Mouse (Mus musculus): ENCODE data around the gene Nufip2. TPM values are rescaled to one million over a fixed set of nuclear protein-coding genes. Genes with fewer than 3 reads are reported as not detected.
"Not testable (repeated sequence)": the region's sequence is repeated elsewhere in the genome, so short reads cannot be mapped to it uniquely, and the experiment has no call there.

The Nufip2 gene
- polyA plus RNA-seq, 1 experiment from 2014 or later = 4.0 TPM

DNA sequence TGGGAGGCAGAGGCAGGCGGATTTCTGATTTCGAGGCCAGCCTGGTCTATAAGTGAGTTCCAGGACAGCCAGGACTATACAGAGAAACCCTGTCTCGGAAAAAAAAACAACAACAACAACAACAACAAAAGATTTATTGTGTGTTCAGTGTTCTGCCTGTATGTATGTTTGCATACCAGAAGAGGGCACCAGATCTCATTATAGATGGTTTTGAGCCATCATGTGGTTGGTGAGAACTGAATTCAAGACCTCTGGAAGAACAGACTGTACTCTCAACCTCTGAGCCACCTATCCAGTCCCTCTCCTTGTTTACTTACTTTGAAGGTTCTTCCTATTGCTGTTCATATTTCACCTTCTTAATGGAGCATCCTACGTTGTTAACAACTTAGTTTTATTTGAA is 35.4 kb downstream of the Nufip2 start:
- 90% methylated on average over 4 of the region's 4 CpGs for WGBS
- H3K4me3 ChIP-seq (replicated peaks) = no peak overlapping the region
- no peak overlapping the region for H3K4me2 ChIP-seq
- peaks cover 5% of the 10 kb centered on the region; the same call in 1 of the 2 replicates for H3K36me3 ChIP-seq
- no peak overlapping the region for H3K9ac ChIP-seq
- no peaks in the 10 kb centered on the region for H3K4me1 ChIP-seq
- ATAC-seq (replicated peaks; ENCODE audit: low FRiP score) = no peak
- no peak overlapping the region for H3K27ac ChIP-seq
- no peaks in the 10 kb centered on the region for H3K27me3 ChIP-seq
- no peaks in the 10 kb centered on the region for H3K9me3 ChIP-seq (replicated peaks)

DNA sequence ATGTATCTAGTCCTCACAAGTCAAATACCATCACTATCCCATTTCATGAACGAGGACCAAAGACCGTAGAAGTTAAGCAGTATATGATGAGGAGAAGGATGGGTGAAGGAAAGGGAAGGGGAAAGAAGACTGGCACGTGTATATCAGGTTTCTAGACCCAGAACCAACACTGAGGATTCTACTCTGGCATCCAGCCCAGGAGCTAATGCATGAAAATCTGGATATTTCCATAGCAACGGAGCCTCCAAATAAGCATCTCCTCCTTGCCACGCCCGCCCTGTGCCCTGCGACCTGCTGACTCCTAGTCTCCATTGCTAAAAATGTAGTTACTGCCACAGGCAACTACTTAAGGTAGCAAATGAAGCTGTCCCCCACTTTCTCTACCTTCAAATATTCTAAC is 38.8 kb downstream of the Nufip2 start:
- Histone ChIP-seq H3K4me3 (replicated peaks) (no peak overlapping the region), H3K4me2 (no peak overlapping the region), H3K4me1 (no peaks in the 10 kb centered on the region), H3K27ac (no peak overlapping the region), H3K27me3 (no peaks in the 10 kb centered on the region), H3K9ac (no peak overlapping the region), H3K9me3 (replicated peaks) (no peaks in the 10 kb centered on the region), H3K36me3 (no peaks in the 10 kb centered on the region)
- WGBS = 82% methylated on average over 7 of the region's 7 CpGs
- ATAC-seq (replicated peaks; ENCODE audit: low FRiP score) = no peak

DNA sequence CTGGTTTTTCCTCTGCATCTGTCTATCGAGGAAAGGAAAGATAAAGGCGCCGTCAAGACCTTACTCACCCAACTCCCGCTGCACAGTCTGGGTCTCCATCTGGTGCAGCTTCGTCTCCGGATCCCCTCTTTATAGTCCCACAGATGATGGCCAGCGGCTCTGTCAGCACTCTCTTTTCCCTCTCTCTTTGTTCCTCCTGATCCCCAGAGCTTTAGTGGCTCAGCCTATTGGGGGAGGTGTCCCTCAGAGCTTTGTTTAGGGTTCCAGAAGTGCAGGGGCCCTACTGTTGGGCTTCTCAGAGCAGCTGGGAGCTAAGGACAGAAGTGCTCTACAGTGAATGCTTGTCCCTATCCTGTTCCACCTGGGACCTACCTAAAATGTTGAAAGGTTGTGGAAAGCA is 39.2 kb downstream of the Nufip2 start, which contains the start of gene Cryba1:
Gene Cryba1 (minus strand): TSS at position 101 of the 400 bp plus-strand sequence.
- Histone ChIP-seq H3K4me2 (no peak within 1 kb of the TSS), H3K27ac (no peak within 1 kb of the TSS), H3K9me3 (replicated peaks) (no peaks in the 10 kb centered on the region), H3K27me3 (no peaks in the 10 kb centered on the region), H3K9ac (no peak within 1 kb of the TSS), H3K4me1 (no peaks in the 10 kb centered on the region), H3K4me3 (replicated peaks) (no peak within 1 kb of the TSS), H3K36me3 (no peaks in the 10 kb centered on the region)
- WGBS = 51% methylated on average over 7 of the region's 7 CpGs
- no peak for ATAC-seq (replicated peaks; ENCODE audit: low FRiP score)

DNA sequence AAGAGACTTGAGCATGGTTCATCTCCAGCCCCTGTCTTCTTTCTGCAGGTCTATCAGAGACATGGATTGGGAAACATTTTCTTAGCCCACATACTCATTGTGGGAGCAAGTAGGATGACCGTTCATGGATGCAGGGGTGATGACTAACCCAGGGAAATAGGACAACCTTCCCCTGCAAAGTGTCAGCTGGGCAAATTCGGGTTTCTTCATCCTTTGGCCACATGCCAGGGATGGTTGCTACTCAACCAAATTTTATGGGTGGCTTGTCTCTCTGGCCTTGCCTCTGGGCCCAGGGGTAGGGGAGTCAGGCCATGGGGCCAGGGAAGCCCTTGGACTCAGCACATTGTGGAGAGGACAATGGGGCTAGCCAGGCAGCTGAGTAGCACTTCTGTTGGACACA is 42.6 kb downstream of the Nufip2 start:
- Histone ChIP-seq H3K9ac (no peak overlapping the region), H3K36me3 (no peaks in the 10 kb centered on the region), H3K4me3 (replicated peaks) (no peak overlapping the region), H3K9me3 (replicated peaks) (no peaks in the 10 kb centered on the region), H3K4me1 (no peaks in the 10 kb centered on the region), H3K27me3 (no peaks in the 10 kb centered on the region; the same call in 1 of the 2 replicates), H3K4me2 (no peak overlapping the region), H3K27ac (no peak overlapping the region)
- WGBS = 66% methylated on average over 2 of the region's 2 CpGs
- no peak for ATAC-seq (replicated peaks; ENCODE audit: low FRiP score)

DNA sequence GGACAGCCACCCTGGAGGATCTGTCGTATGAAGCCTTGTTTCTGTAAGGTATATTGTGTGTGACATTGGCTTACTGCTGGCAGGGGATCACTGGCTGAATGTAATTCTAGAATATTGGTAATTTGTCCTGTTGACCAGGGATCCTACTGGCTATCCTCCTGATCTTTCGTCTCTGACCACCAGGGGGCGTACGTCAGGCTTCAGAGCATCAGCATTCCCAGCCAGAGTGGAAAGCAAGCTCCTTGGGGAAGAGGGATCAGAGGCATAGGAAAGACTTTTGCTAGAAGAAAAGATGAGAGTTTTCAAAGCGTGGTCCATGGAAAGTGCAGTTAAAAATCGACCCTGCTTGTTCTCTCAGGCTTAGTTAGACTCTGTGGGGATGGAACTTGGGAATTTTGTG is 51.3 kb downstream of the Nufip2 start:
- Histone ChIP-seq H3K27me3 (no peaks in the 10 kb centered on the region), H3K36me3 (no peaks in the 10 kb centered on the region), H3K9ac (no peak overlapping the region), H3K4me3 (replicated peaks) (no peak overlapping the region), H3K9me3 (replicated peaks) (no peaks in the 10 kb centered on the region), H3K27ac (no peak overlapping the region), H3K4me1 (no peaks in the 10 kb centered on the region), H3K4me2 (no peak overlapping the region)
- WGBS = under 1% methylated on average over 6 of the region's 6 CpGs
- no peak for ATAC-seq (replicated peaks; ENCODE audit: low FRiP score)

DNA sequence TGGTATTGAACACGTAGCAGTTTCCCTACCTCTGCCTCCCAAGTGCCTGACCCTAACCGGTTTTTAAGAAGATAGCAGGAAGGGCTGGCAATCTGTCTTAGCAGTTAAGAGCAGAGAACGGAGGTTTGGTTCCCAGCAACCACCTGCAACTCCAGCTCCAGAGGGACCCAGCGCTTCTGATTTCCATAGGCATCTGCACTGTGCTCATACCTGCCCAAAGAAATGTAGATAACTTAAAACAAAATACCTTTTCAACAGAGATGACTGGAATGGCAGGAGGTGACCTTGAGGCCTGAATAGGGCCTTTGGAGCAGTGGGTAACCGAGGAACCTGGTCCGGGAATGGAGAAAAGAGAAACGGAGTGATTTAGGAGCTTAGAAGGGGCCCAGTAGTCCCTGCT is 52.6 kb downstream of the Nufip2 start:
- Histone ChIP-seq H3K4me1 (no peaks in the 10 kb centered on the region), H3K27me3 (no peaks in the 10 kb centered on the region), H3K27ac (no peak overlapping the region), H3K36me3 (no peaks in the 10 kb centered on the region), H3K9me3 (replicated peaks) (no peaks in the 10 kb centered on the region), H3K9ac (no peak overlapping the region), H3K4me3 (replicated peaks) (no peak overlapping the region), H3K4me2 (no peak overlapping the region)
- ATAC-seq (replicated peaks; ENCODE audit: low FRiP score) = no peak
- WGBS = 51% methylated on average over 7 of the region's 7 CpGs

DNA sequence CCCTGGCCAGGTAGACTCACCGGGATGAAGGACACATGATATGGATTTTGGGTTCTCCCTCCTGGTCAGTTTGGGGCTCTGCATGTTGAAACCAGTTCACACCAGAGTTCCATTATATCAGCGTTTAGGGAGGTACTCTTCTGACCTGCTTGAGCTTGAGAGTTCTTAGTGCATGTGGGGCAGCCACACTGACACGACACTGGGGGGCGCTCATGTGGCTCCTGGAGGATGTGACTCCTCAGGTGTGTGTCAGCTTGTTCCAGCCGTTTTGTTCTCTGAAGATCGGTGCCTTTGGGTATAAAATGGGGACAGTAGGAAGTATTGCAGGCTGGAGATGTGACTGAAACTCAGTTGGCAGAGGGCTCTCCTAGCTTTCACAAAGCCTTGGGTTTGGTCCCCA is 58.0 kb downstream of the Nufip2 start:
- no peaks in the 10 kb centered on the region for H3K36me3 ChIP-seq
- H3K4me3 ChIP-seq (replicated peaks) = no peak overlapping the region
- no peak overlapping the region for H3K4me2 ChIP-seq
- H3K27ac ChIP-seq = no peak overlapping the region
- no peaks in the 10 kb centered on the region for H3K4me1 ChIP-seq
- ATAC-seq (replicated peaks; ENCODE audit: low FRiP score) = no peak
- H3K27me3 ChIP-seq = no peaks in the 10 kb centered on the region
- no peak overlapping the region for H3K9ac ChIP-seq
- 38% methylated on average over 6 of the region's 6 CpGs for WGBS
- H3K9me3 ChIP-seq (replicated peaks) = no peaks in the 10 kb centered on the region

DNA sequence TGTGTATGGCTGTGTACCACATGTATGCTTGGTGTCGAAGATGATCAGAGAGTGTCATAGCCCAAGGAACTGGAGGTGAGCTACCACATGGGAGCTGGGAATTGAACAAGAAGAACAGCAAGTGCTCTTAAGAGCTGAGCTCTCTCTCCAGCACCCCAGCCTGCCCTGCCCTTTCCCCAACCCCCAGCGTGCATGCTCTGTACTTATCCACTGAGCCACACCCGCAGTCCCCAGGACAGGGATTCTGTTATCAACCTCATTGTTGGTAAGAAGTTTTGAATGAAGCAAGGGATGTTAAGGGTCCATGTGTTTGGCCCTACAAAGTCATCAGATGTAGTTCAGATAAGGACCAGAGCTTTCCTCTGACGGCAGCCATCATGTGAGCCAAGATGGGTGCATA is 60.7 kb downstream of the Nufip2 start:
- Histone ChIP-seq H3K4me1 (no peaks in the 10 kb centered on the region), H3K9me3 (replicated peaks) (no peaks in the 10 kb centered on the region), H3K9ac (no peak overlapping the region), H3K27me3 (no peaks in the 10 kb centered on the region), H3K4me2 (no peak overlapping the region), H3K36me3 (no peaks in the 10 kb centered on the region), H3K27ac (no peak overlapping the region), H3K4me3 (replicated peaks) (no peak overlapping the region)
- 94% methylated on average over 4 of the region's 4 CpGs for WGBS
- ATAC-seq (replicated peaks; ENCODE audit: low FRiP score) = no peak

DNA sequence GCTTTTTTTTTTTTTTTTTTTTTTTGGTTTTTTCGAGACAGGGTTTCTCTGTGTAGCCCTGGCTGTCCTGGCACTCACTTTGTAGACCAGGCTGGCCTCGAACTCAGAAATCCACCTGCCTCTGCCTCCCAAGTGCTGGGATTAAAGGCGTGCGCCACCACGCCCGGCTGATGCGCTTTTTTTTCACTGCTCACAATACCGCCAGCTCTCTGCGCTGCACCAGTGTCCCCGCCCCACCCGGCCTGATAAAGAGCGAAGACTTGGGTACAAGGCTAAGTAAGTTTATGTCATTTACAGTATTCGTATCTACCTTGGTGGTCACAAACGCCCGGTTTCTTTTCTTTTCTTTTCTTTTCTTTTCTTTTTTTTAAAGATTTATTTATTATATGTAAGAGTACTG is 61.1 kb downstream of the Nufip2 start:
- H3K9me3 ChIP-seq (replicated peaks); H3K27ac ChIP-seq; H3K9ac ChIP-seq; ATAC-seq (replicated peaks; ENCODE audit: low FRiP score); H3K36me3 ChIP-seq; H3K4me3 ChIP-seq (replicated peaks); H3K4me1 ChIP-seq; H3K27me3 ChIP-seq; H3K4me2 ChIP-seq: not testable (repeated sequence)
- 96% methylated on average over 14 of the region's 15 CpGs for WGBS

DNA sequence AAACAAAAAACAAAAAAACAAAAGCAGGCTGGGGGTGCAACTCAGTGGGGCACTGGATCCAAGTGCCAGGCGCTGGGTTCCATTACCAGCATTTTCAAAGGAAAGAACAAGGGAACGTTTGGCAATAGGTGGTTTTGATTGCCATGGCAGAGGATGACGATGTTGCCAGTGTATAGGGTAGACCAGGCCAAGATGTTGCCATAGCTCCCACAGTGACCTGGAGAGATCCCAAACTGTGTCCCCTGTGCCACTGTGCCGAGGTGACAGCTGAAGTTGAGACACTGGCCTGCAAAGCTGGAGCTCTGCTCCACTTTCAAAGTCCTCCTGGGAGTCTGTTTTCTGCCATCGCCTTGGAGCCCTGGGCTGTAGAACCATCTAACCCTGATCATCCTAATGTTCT is 63.0 kb downstream of the Nufip2 start:
- 80% methylated on average over 5 of the region's 5 CpGs for WGBS
- no peak overlapping the region for H3K9ac ChIP-seq
- no peak for ATAC-seq (replicated peaks; ENCODE audit: low FRiP score)
- H3K9me3 ChIP-seq (replicated peaks) = no peaks in the 10 kb centered on the region
- H3K27ac ChIP-seq = no peak overlapping the region
- no peaks in the 10 kb centered on the region for H3K27me3 ChIP-seq
- H3K4me1 ChIP-seq = no peaks in the 10 kb centered on the region
- no peaks in the 10 kb centered on the region for H3K36me3 ChIP-seq
- no peak overlapping the region for H3K4me2 ChIP-seq
- no peak overlapping the region for H3K4me3 ChIP-seq (replicated peaks)

DNA sequence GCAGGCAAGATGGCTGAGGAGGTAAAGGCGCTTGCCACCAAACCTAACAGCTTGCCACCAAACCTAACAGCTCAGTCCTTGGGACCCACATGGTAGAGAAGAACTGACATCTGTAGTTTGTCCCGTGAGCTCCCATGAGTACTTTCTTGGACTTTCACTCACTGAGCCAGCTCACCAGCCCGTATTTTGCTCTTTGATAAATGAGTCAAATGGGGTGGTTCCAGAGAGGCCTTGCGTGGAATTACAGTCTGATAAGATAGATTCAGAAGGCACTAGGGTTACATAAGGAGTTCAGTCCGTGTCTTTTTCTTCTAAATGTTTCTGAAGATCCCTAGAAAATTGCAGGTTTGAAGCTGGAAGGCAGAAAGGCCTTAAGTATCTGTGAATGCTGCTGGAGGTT is 66.6 kb downstream of the Nufip2 start:
- Histone ChIP-seq H3K4me2 (no peak overlapping the region), H3K9ac (no peak overlapping the region), H3K36me3 (no peaks in the 10 kb centered on the region), H3K4me1 (no peaks in the 10 kb centered on the region), H3K9me3 (replicated peaks) (no peaks in the 10 kb centered on the region), H3K27ac (no peak overlapping the region), H3K4me3 (replicated peaks) (no peak overlapping the region), H3K27me3 (no peaks in the 10 kb centered on the region)
- 79% methylated on average over 5 of the region's 5 CpGs for whole genome bisulfite sequencing
- no peak for ATAC-seq (replicated peaks; ENCODE audit: low FRiP score)

DNA sequence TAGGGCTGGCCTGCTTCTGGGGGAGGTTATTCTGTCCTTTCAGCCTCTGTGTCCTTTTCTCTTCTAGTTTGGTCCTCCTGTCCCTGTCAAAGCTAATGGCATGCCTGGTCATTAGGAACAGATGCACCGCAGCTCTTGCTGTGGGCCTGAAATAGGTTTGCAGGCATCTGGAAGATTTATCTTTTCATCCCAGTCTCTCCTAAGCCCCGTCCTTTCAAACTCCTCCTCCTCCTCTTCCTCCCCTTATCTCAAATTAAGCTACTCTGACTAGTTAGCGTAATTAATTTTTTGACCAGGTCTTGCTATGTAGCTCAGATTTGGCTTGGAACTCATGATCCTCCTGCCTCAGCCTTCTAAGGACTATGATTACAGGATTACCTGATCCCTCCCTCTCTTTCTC is 67.5 kb downstream of the Nufip2 start:
- H3K27me3 ChIP-seq = no peaks in the 10 kb centered on the region
- no peak overlapping the region for H3K4me3 ChIP-seq (replicated peaks)
- no peak for ATAC-seq (replicated peaks; ENCODE audit: low FRiP score)
- no peak overlapping the region for H3K4me2 ChIP-seq
- H3K4me1 ChIP-seq = no peaks in the 10 kb centered on the region
- no peaks in the 10 kb centered on the region for H3K9me3 ChIP-seq (replicated peaks)
- 64% methylated on average over 3 of the region's 3 CpGs for WGBS
- H3K9ac ChIP-seq = no peak overlapping the region
- H3K36me3 ChIP-seq = no peaks in the 10 kb centered on the region
- no peak overlapping the region for H3K27ac ChIP-seq

DNA sequence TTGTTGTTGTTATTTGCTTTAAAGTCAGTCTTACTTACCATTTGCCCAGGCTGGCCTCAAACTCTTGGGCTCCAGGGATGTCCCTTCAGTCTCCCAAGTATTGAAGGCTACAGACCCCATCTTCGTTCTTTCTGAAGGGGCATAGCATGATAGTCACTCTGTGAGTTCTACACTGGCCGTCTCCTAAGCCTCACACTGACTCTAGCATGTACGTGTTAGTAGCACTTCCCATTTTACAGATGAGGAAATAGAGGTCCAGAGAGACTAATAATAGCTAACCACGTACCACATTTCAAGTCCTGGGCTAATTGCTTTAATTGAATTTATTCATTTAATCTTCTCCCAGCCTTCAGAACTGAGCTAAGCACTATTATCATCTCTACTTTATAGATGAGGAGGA is 74.1 kb downstream of the Nufip2 start:
- Histone ChIP-seq H3K36me3 (no peaks in the 10 kb centered on the region), H3K9me3 (replicated peaks) (no peaks in the 10 kb centered on the region), H3K27me3 (peaks cover 10% of the 10 kb centered on the region), H3K27ac (no peak overlapping the region), H3K4me1 (peaks cover 18% of the 10 kb centered on the region), H3K4me3 (replicated peaks) (no peak overlapping the region), H3K9ac (no peak overlapping the region), H3K4me2 (no peak overlapping the region)
- ATAC-seq (replicated peaks; ENCODE audit: low FRiP score) = no peak
- WGBS = 88% methylated on average over 4 of the region's 4 CpGs
